Mouse (Mus musculus) erythroblast, embryonic 14.5 days (primary cell): ENCODE results near the gene Gcc1. TPM values are rescaled to one million over a fixed set of nuclear protein-coding genes. Genes with fewer than 3 reads are reported as not detected.

Source experiments
- H3K27me3 ChIP-seq: 2 replicates; pipeline ENCODE4 v1.6.1; 2012; ENCODE audit warnings: inconsistent platforms; ENCODE audit not compliant: control insufficient read depth
- H3K36me3 ChIP-seq: 2 replicates; pipeline ENCODE4 v1.6.1; 2012; ENCODE audit warnings: mild to moderate bottlenecking, inconsistent platforms; ENCODE audit not compliant: control insufficient read depth
- H3K4me1 ChIP-seq: 2 replicates; pipeline ENCODE4 v1.6.1; 2012; ENCODE audit warnings: inconsistent platforms; ENCODE audit not compliant: control insufficient read depth
- H3K4me3 ChIP-seq: replicated peaks from 2 replicates; pipeline ENCODE3; 2012; ENCODE audit warnings: moderate library complexity, mild to moderate bottlenecking, inconsistent platforms
- H3K9me3 ChIP-seq: 2 replicates; pipeline ENCODE4 v1.6.1; 2012; ENCODE audit warnings: low read length, inconsistent platforms, mixed read lengths; ENCODE audit not compliant: control insufficient read depth
- GATA1 ChIP-seq: IDR thresholded peaks from 2 replicates; pipeline ENCODE4 v1.6.1; 2012; ENCODE audit warnings: low read length, inconsistent platforms, mixed read lengths
- TAL1 ChIP-seq: IDR thresholded peaks from 3 replicates; pipeline ENCODE4 v1.6.1; 2012; ENCODE audit warnings: low read length, inconsistent platforms, mixed read lengths
- polyA plus RNA-seq: library from polyadenylated mRNA; stranded (reverse); fragments of >175 nt; gene quantifications from 2 replicates; pipeline ENCODE4 v1.2.3, GENCODE M21; 2012

The Gcc1 gene
- polyA plus RNA-seq, 1 experiment = 0.64 TPM

DNA sequence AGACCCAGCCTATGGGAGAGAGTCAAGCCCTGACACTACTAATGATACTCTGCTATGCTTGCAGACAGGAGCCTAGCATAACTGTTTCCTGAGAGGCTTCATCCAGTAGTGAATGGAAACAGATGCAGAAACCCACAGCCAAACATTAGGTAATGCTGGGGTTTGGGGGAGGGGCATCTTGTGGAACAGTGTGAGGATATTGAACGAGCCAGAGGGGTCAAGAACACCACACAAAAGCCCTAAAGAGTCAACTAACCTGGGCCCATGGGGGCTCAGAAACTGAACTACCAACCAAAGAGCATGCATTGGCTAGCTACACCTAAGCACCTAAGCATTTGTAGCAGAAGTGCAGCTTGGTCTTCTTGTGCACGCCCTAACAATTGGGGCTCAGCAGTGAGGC lies 17.0 kb downstream of the Gcc1 start:
- no peak overlapping the region for H3K4me3 ChIP-seq
- no peak for TF ChIP-seq GATA1
- no peak for TF ChIP-seq TAL1
- no peaks in the 10 kb centered on the region for H3K27me3 ChIP-seq
- no peaks in the 10 kb centered on the region for H3K9me3 ChIP-seq
- peaks cover 2% of the 10 kb centered on the region; the same call in 1 of the 2 replicates for H3K4me1 ChIP-seq
- peaks cover 18% of the 10 kb centered on the region for H3K36me3 ChIP-seq

DNA sequence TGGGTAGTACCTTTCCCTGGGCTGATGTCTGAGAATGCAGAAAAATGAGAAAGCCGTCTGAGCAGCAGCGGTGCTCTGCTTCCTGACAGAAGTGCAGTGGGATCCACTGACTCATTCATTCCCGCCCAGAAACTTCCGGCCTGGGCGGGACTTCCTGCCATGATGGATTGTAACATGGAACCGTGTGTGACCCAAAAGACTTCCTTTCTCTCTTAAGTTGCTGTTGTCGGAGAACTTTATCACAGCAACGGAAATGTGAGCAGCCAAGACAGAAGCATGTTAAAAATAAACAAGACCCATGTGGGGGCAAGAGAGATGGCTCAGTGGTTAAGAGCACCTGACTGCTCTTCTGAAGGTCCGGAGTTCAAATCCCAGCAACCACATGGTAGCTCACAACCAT lies 18.1 kb downstream of the Gcc1 start:
- Histone ChIP-seq H3K4me1 (peaks cover 2% of the 10 kb centered on the region; the same call in 1 of the 2 replicates), H3K36me3 (peaks cover 7% of the 10 kb centered on the region), H3K9me3 (no peaks in the 10 kb centered on the region), H3K27me3 (no peaks in the 10 kb centered on the region), H3K4me3 (no peak overlapping the region)
- no peak for TF ChIP-seq TAL1
- TF ChIP-seq GATA1 = no peak

DNA sequence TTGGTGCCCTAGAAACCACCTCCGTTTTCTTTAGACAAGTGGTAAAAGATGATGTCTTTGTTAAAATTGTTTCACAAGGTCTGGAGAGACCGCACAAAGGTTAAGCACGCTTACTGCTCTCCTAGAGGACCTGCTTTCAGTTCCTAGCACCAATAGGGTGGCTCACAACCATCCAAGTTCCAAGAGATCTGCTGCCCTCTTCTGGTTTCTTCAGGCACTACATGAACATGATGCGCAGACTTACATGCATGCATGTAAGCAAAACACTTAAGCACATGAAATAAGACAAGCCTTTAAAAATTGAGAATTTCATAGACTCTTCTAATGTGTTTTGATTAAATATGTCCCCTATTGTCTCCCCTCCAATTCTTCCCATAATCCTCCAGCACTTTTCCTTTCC lies 28.4 kb downstream of the Gcc1 start:
- Histone ChIP-seq H3K9me3 (peaks cover 11% of the 10 kb centered on the region), H3K36me3 (no peaks in the 10 kb centered on the region), H3K4me1 (no peaks in the 10 kb centered on the region), H3K4me3 (no peak overlapping the region), H3K27me3 (peaks cover 53% of the 10 kb centered on the region)
- TF ChIP-seq TAL1 = no peak
- TF ChIP-seq GATA1 = no peak

- H3K4me3 ChIP-seq = no peak overlapping the region
- H3K36me3 ChIP-seq = no peaks in the 10 kb centered on the region
- TF ChIP-seq GATA1 (no peak), TAL1 (no peak)
- H3K4me1 ChIP-seq = no peaks in the 10 kb centered on the region
- H3K9me3 ChIP-seq = peaks cover 11% of the 10 kb centered on the region
- H3K27me3 ChIP-seq = peaks cover 57% of the 10 kb centered on the region
Measured at GRCm38 (mm10) chr6:28398726-28399125, 29.5 kb downstream of the Gcc1 start.

DNA sequence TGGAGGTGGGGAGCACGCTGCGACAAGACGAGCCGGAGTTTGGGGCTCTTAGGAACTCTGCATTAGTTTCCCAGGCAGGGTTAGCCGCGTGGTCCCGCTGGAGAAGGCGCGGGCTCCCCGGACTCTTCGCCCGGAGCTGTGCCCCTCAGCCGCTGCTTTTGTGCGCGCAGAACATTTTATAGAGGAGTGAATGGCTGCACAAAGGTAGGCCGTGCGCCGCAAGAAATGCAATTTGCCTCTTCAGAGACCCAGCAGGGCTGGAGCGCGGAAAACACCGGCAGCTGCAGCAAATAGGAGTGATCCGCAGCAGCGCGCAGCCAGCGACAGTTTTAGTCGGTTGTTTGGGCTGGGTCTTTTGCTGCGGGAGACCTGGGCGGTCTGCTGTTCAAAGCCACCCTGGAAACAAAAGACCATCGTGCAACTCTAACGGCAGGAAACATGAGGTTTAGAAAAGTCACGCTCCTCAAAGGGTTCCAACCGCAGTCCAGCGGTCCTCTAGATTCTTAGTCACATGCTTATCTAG lies 30.4 kb downstream of the Gcc1 start, which contains the start of gene Zfp800:
Gene Zfp800, minus strand, starts transcription at position 325 of the 523 bp plus-strand sequence.
- H3K4me3 ChIP-seq = no peak within 1 kb of the TSS
- H3K4me1 ChIP-seq = no peaks in the 10 kb centered on the region
- no peaks in the 10 kb centered on the region for H3K36me3 ChIP-seq
- no peak for TF ChIP-seq GATA1
- no peak for TF ChIP-seq TAL1
- H3K27me3 ChIP-seq = peaks cover 57% of the 10 kb centered on the region
- peaks cover 11% of the 10 kb centered on the region for H3K9me3 ChIP-seq

DNA sequence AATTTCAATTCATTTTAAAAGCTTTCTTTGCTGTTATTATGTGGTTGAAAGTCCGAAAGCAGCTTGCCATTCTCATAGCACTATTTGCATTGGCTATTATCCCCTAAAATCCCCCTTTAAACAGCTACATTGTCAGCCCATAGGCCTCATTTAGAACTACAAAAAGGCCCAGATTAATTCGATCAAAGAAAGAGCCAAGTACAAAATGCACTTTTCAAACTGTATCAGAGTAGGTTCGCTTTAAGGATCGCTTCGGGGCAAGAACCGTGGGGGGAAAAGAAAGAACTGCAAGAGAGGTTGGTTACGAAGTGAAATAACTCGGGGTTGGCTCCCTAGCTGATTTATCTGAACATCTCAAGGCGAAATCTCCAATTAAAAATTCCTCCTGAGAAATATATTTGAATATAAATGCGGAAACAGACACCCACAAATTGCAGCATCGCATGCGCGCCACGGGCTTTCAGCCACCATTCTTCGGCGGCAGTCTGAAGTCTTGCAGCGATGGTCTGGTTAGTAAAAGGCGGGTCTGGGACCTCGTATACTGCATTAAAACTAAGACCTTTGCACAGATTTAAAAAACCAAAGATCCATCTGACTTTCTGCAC lies 31.2 kb downstream of the Gcc1 start:
- Histone ChIP-seq H3K4me3 (no peak overlapping the region), H3K9me3 (peaks cover 11% of the 10 kb centered on the region), H3K27me3 (peaks cover 57% of the 10 kb centered on the region), H3K36me3 (no peaks in the 10 kb centered on the region), H3K4me1 (no peaks in the 10 kb centered on the region)
- TF ChIP-seq GATA1 (no peak), TAL1 (no peak)

- Histone ChIP-seq H3K9me3 (peaks cover 11% of the 10 kb centered on the region), H3K4me3 (no peak overlapping the region), H3K27me3 (peaks cover 57% of the 10 kb centered on the region), H3K36me3 (no peaks in the 10 kb centered on the region), H3K4me1 (no peaks in the 10 kb centered on the region)
- TF ChIP-seq TAL1 (no peak), GATA1 (no peak)
Measured at GRCm38 (mm10) chr6:28396051-28396852, 31.9 kb downstream of the Gcc1 start.

DNA sequence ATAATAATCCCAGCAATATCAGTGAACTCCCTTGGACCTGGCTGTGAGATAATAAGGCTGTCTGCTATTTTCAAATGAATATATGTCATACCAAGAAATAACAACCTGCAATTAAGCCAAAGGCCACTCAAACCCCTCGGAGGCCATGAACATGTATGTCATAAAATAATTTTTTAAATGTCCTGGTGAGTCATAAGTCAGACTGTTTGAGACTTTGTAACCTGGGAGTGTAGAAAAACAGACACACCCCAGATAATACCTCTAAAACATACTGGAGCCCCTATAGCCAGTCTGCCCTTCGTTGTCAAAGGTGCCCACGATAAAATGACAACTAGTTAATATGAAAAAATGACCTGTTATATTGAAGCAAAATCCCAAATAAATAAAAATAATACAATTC lies 39.2 kb downstream of the Gcc1 start:
- H3K27me3 ChIP-seq = peaks cover 2% of the 10 kb centered on the region

GRCm38 (mm10) chr6:28385169-28385568 lies 43.0 kb downstream of the Gcc1 start:
- Histone ChIP-seq H3K36me3 (no peaks in the 10 kb centered on the region), H3K4me1 (no peaks in the 10 kb centered on the region), H3K27me3 (no peaks in the 10 kb centered on the region), H3K4me3 (no peak overlapping the region), H3K9me3 (no peaks in the 10 kb centered on the region)
- TF ChIP-seq GATA1 (no peak), TAL1 (no peak)

More for the DNA sequence above, 39.2 kb downstream of the Gcc1 start:
- Histone ChIP-seq H3K4me1 (no peaks in the 10 kb centered on the region), H3K9me3 (no peaks in the 10 kb centered on the region), H3K36me3 (no peaks in the 10 kb centered on the region), H3K4me3 (no peak overlapping the region)
- no peak for TF ChIP-seq TAL1
- no peak for TF ChIP-seq GATA1
